Mouse (Mus musculus) forebrain, embryonic 16.5 days (tissue): Measurements from ENCODE around the gene Eif4ebp2. TPM values are rescaled to one million over a fixed set of nuclear protein-coding genes. Genes with fewer than 3 reads are reported as not detected.
"Not testable (repeated sequence)": the region's sequence is repeated elsewhere in the genome, so short reads cannot be mapped to it uniquely, and the experiment has no call there.

Experiments
- ATAC-seq: fragments of 200-750 bp; cut with Nextera tagmentation; 2 replicates; pipeline ENCODE4 v1.8.0; 2017; ENCODE audit warnings: mild to moderate bottlenecking, moderate library complexity
- H3K27ac ChIP-seq: fragments of 300-500 bp; sonication (generic); 2 replicates; pipeline ENCODE4 v1.5.1; 2014; ENCODE audit warnings: low read length, control low read depth
- H3K27me3 ChIP-seq: fragments of 300-500 bp; sonication (generic); replicated peaks from 2 replicates; pipeline ENCODE4 v1.6.1; 2014; ENCODE audit warnings: low read length; ENCODE audit not compliant: control insufficient read depth, insufficient read depth
- H3K36me3 ChIP-seq: fragments of 300-500 bp; sonication (generic); 2 replicates; pipeline ENCODE4 v1.6.1; 2014; ENCODE audit not compliant: control insufficient read depth, insufficient read depth
- H3K4me1 ChIP-seq: fragments of 300-500 bp; sonication (generic); replicated peaks from 2 replicates; pipeline ENCODE4 v1.6.1; 2014; ENCODE audit warnings: low read length; ENCODE audit not compliant: control insufficient read depth, insufficient read depth
- H3K4me2 ChIP-seq: fragments of 300-500 bp; sonication (generic); 2 replicates; pipeline ENCODE4 v1.6.1; 2014; ENCODE audit warnings: mild to moderate bottlenecking, low read length, control low read depth
- H3K4me3 ChIP-seq: fragments of 300-500 bp; sonication (generic); replicated peaks from 2 replicates; pipeline ENCODE4 v1.5.1; 2014; ENCODE audit warnings: mild to moderate bottlenecking, low read length, control low read depth
- H3K9ac ChIP-seq: fragments of 300-500 bp; sonication (generic); replicated peaks from 2 replicates; pipeline ENCODE4 v1.6.1; 2014; ENCODE audit warnings: low read depth, low read length, control low read depth
- H3K9me3 ChIP-seq: fragments of 300-500 bp; sonication (generic); 2 replicates; pipeline ENCODE4 v1.6.1; 2016; ENCODE audit warnings: low read length; ENCODE audit not compliant: control insufficient read depth
- WGBS: fragments of 180-500 bp; shearing (Covaris S2); extraction: QIAGEN DNeasy Blood & Tissue Kit; methylation state at CpG from one replicate; pipeline ENCODE4 v1.1.7; 2014; 5-methylcytosine and 5-hydroxymethylcytosine counted together
- polyA plus RNA-seq: library from polyadenylated mRNA; unstranded; fragments of >200 nt; fragmentation: Nextera tagmentation; extraction: Ambion mirVana; gene quantifications from 2 replicates; pipeline ENCODE4 v1.2.1, GENCODE M21; 2015

The Eif4ebp2 gene
- polyA plus RNA-seq, 1 experiment from 2014 or later, result 78.2 TPM

- H3K27me3 ChIP-seq, result no peaks in the 10 kb centered on the region
- H3K4me3 ChIP-seq, result no peak overlapping the region
- no peak overlapping the region for H3K27ac ChIP-seq
- no peak overlapping the region for H3K4me2 ChIP-seq
- ATAC-seq, result no peak
- WGBS, result 77% methylated on average over 3 of the region's 3 CpGs
- no peaks in the 10 kb centered on the region for H3K9me3 ChIP-seq
- no peak overlapping the region for H3K9ac ChIP-seq
- H3K36me3 ChIP-seq, result no peaks in the 10 kb centered on the region
- H3K4me1 ChIP-seq, result peaks cover 23% of the 10 kb centered on the region
Measured at GRCm38 (mm10) chr10:61473640-61474039, 21.2 kb upstream of the Eif4ebp2 start.

DNA sequence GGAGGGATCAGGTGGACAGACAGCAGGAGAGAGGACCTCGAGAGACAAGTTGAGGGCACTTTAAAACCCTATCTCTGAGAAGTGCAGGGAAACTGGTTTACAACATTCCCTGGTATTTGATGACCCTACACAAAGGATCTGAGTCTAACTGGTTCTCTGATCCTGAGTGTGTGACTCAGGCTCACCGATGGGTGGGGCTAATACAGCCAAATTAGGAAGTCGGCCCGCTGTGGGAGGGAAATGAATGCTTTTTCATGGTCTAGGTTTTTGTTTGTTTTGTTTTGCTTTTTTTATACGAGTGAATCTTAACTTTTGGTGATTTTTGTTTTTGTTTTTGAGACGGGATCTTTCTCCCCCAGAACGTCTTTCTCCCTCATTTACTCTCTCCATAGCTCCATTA, 16.4 kb upstream of the Eif4ebp2 start:
- Histone ChIP-seq H3K4me2 (no peak overlapping the region), H3K4me1 (peaks cover 4% of the 10 kb centered on the region), H3K27me3 (no peaks in the 10 kb centered on the region), H3K9ac (no peak overlapping the region), H3K36me3 (no peaks in the 10 kb centered on the region), H3K9me3 (no peaks in the 10 kb centered on the region), H3K4me3 (no peak overlapping the region), H3K27ac (no peak overlapping the region)
- ATAC-seq, result no peak
- WGBS, result 70% methylated on average over 7 of the region's 7 CpGs

DNA sequence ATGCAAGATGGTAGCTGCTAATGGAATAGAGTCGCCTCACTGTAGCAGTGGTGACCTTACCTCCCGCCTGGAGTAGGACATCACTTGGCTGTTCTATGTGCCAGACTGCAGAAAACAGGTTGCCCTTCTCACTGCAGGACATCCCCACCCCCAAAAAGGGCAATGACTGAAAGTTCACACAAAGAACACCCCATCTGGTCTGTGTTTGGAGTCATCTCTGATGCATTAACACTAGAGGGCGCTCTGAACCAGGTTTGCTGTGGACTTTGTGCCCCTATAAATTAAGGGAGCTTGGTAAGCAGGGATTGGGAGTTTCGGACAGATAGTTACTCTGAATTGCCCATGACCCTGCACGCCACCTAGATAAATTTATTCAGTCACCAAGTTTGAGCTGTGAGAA, 14.4 kb upstream of the Eif4ebp2 start:
- Histone ChIP-seq H3K4me2 (no peak overlapping the region), H3K9ac (no peak overlapping the region), H3K4me1 (no peaks in the 10 kb centered on the region), H3K4me3 (no peak overlapping the region), H3K27ac (no peak overlapping the region), H3K36me3 (no peaks in the 10 kb centered on the region), H3K27me3 (no peaks in the 10 kb centered on the region), H3K9me3 (no peaks in the 10 kb centered on the region)
- WGBS, result 22% methylated on average over 5 of the region's 5 CpGs
- peak; percentile 47; the same call in 1 of the 2 replicates for ATAC-seq

DNA sequence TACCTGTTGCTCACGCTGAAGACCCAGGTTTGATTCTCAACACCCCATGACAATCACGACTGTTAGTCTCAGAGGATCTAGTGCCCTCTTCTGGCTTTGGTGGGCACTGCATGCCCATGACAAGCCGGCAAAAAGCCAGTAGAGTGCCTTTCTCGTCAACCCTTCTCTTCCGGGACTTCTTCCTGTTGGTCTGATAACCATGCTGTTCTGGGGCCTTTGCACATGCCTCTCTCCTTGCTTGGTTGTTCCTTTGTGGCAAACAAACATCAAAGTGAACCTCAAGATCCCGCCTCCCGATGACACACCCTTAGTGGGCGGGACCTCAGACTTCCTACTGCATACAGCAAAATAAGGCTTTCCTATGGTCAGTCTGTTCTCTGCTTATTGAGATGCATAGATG, 13.8 kb upstream of the Eif4ebp2 start:
- H3K9me3 ChIP-seq, result no peaks in the 10 kb centered on the region
- no peak overlapping the region for H3K4me2 ChIP-seq
- ATAC-seq, result no peak
- no peaks in the 10 kb centered on the region for H3K4me1 ChIP-seq
- 68% methylated on average over 8 of the region's 8 CpGs for WGBS
- H3K27ac ChIP-seq, result no peak overlapping the region
- no peaks in the 10 kb centered on the region for H3K27me3 ChIP-seq
- no peaks in the 10 kb centered on the region for H3K36me3 ChIP-seq
- no peak overlapping the region for H3K9ac ChIP-seq
- no peak overlapping the region for H3K4me3 ChIP-seq

DNA sequence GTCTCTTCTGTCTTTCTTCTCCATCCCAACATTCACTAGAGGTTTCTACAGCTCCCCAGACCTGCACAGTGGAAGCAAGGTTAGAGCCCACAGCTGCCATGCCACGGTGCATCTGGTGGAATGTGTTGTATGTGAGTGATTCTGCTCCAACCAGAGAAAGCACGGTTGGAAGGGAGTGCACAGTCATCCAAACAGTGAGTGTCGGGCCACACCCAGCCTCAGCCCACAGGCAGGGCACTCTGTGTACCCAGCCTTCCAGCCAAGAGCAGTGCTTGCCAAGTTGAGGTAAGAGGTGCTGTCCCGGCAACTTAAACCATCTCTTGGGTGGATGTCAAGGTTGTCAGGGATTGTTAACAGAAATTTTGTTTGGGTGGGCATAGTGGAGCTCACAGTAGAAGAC, 12.5 kb upstream of the Eif4ebp2 start:
- H3K27ac ChIP-seq, result no peak overlapping the region
- no peak overlapping the region for H3K9ac ChIP-seq
- no peak for ATAC-seq
- H3K9me3 ChIP-seq, result no peaks in the 10 kb centered on the region
- H3K4me3 ChIP-seq, result no peak overlapping the region
- no peak overlapping the region for H3K4me2 ChIP-seq
- no peaks in the 10 kb centered on the region for H3K36me3 ChIP-seq
- 95% methylated on average over 4 of the region's 4 CpGs for WGBS
- no peaks in the 10 kb centered on the region for H3K27me3 ChIP-seq
- H3K4me1 ChIP-seq, result no peaks in the 10 kb centered on the region

DNA sequence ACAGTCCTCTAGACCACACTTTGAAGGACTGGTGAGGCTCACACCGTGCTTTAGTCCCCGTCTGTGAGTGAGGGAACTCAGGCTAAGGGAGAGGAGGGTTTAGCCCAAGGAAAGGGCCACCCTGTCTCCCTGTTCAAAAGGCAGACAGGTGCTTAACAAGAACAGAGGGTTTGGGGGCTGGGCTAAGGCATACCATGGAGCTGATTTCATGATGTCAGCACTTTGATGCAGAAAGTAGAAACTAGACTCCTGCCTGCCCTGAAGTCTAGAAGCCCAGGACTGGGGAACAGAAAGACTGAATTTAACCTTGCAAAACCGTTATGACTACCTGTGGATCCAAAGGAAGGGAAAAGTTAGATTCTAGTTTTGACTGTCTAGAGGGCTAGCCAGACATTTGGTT, 4.7 kb upstream of the Eif4ebp2 start:
- H3K4me1 ChIP-seq, result no peaks in the 10 kb centered on the region
- H3K9ac ChIP-seq, result no peak overlapping the region
- H3K4me3 ChIP-seq, result no peak overlapping the region
- no peaks in the 10 kb centered on the region for H3K27me3 ChIP-seq
- no peaks in the 10 kb centered on the region for H3K36me3 ChIP-seq
- no peak for ATAC-seq
- H3K4me2 ChIP-seq, result no peak overlapping the region
- 62% methylated on average over 3 of the region's 3 CpGs for WGBS
- no peaks in the 10 kb centered on the region for H3K9me3 ChIP-seq
- H3K27ac ChIP-seq, result no peak overlapping the region

DNA sequence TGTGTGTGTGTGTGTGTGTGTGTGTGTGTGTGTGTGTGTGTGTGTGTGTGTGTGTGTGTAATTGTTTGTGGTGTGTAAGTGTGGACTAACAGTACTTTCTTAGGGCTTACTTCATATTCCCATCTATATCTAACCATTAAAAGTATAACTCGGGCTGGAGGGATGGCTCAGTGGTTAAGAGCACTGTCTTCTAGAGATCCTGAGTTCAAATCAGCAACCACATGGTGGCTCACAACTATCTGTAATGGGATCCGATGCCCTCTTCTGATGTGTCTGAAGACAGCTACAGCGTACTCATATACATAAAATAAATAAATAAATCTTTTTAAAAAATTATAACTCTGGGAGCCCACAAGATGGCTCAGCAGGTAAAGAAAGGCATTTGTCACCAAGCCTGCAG, 710 bp upstream of the Eif4ebp2 start:
- 0 out of 2 replicates have a peak, but pooled peaks have one; percentile 8 for ATAC-seq
- H3K4me3 ChIP-seq, H3K27me3 ChIP-seq, H3K9ac ChIP-seq, H3K36me3 ChIP-seq, H3K4me2 ChIP-seq, H3K27ac ChIP-seq, H3K9me3 ChIP-seq: not testable (repeated sequence)
- H3K4me1 ChIP-seq, result peaks cover 22% of the 10 kb centered on the region
- WGBS, result 71% methylated on average over 3 of the region's 3 CpGs

DNA sequence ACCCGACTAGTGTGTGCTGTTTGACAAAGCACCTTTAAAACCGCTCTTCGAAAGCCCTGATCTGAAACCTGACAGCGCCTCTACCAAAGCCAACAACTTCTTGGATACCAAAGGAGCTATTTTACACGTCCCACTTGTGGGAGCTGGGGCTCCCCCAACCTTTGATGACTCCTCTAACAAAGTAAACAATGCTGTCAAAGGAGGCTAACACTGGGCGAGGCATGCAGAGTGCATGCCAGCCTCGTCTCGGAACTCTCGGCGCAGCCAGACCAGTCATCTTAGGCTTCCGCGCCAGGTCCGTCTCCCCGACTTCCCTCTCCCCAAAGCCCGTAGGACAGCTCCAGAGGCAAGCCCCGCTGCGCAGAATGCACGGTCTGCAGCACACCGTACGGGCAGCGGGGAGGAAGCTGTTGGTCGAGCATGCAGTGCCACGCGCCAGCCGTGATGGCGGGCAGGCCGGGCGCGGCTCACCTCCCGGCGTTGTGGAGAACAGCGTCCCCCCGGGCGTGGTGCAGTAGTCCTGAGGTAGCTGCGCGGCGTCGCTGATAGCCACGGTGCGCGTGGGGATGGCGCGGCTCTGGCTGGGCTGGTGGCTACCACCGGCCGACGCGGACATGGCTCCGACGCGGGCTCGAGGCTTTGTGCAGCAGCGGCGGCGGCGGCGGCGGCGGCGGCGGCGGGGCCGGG, 387 bp downstream of the Eif4ebp2 start:
- peak overlapping the region; percentile 100 for H3K4me3 ChIP-seq
- under 1% methylated on average over 57 of the region's 62 CpGs for WGBS
- H3K27ac ChIP-seq, result peak overlapping the region; percentile 81
- peak overlapping the region; percentile 96 for H3K9ac ChIP-seq
- no peaks in the 10 kb centered on the region for H3K9me3 ChIP-seq
- H3K36me3 ChIP-seq, result no peaks in the 10 kb centered on the region
- ATAC-seq, result peak; percentile 59
- H3K4me1 ChIP-seq, result peaks cover 31% of the 10 kb centered on the region
- H3K27me3 ChIP-seq, result no peaks in the 10 kb centered on the region
- peak overlapping the region; percentile 93 for H3K4me2 ChIP-seq

- ATAC-seq, result no peak
- Histone ChIP-seq H3K4me2 (peak overlapping the region; percentile 93), H3K27ac (peak overlapping the region; percentile 81), H3K9ac (peak overlapping the region; percentile 96), H3K4me1 (peaks cover 31% of the 10 kb centered on the region), H3K4me3 (peak overlapping the region; percentile 100), H3K27me3 (no peaks in the 10 kb centered on the region), H3K9me3 (no peaks in the 10 kb centered on the region), H3K36me3 (no peaks in the 10 kb centered on the region)
- 4% methylated on average over 8 of the region's 8 CpGs for WGBS
Measured at GRCm38 (mm10) chr10:61451463-61451930, 964 bp downstream of the Eif4ebp2 start.

DNA sequence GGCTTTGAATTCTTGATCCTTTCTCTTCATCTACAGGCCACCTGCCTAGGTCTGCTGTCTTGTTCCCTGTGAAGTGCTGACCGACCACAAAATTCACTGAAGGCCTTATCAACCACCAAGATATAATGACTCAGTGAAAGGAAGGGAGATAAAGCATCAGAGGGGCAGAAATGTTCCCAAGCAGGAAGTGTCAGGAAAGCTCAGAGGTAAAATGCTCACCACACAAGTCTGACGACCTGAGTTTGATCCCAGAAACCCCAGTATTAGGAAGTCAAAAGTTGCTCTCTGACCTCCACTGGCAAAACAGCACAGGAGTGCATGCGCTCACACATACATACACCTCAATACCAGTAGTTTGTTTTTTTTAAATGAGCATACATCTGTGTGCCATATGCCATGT, 3.6 kb downstream of the Eif4ebp2 start:
- no peak for ATAC-seq
- H3K4me2 ChIP-seq, result no peak overlapping the region
- H3K4me1 ChIP-seq, result peaks cover 46% of the 10 kb centered on the region
- WGBS, result 79% methylated on average over 3 of the region's 3 CpGs
- no peaks in the 10 kb centered on the region for H3K36me3 ChIP-seq
- no peak overlapping the region for H3K9ac ChIP-seq
- H3K9me3 ChIP-seq, result no peaks in the 10 kb centered on the region
- no peak overlapping the region for H3K27ac ChIP-seq
- H3K27me3 ChIP-seq, result no peaks in the 10 kb centered on the region
- no peak overlapping the region for H3K4me3 ChIP-seq
